Mouse (Mus musculus) megakaryocyte, adult 5-6 weeks (primary cell): ENCODE results near the gene Abtb2. TPM values are rescaled to one million over a fixed set of nuclear protein-coding genes. Genes with fewer than 3 reads are reported as not detected.

Experiments used
- ATAC-seq: 2 replicates; pipeline ENCODE4 v1.8.0; 2016; ENCODE audit warnings: mild to moderate bottlenecking, inconsistent platforms; ENCODE audit not compliant: poor library complexity, severe bottlenecking
- total RNA-seq, 2 experiments: library from RNA; stranded (forward) in 1 of 2; stranded (reverse) in 1 of 2; fragments of 153-499, 151-499 nt in 1 of 2; fragments of 221-1000, 200-1000 nt in 1 of 2; gene quantifications; 2 replicates each; pipeline versions ENCODE4 v1.2.3 to v1.2.4; 2015 to 2017

The Abtb2 gene
- total RNA-seq, 2 experiments from 2014 or later: 3.8 TPM

- ATAC-seq: no peak
These were observed 93.1 kb downstream of the Abtb2 start for GRCm38 (mm10) chr2:103659167-103659566.

DNA sequence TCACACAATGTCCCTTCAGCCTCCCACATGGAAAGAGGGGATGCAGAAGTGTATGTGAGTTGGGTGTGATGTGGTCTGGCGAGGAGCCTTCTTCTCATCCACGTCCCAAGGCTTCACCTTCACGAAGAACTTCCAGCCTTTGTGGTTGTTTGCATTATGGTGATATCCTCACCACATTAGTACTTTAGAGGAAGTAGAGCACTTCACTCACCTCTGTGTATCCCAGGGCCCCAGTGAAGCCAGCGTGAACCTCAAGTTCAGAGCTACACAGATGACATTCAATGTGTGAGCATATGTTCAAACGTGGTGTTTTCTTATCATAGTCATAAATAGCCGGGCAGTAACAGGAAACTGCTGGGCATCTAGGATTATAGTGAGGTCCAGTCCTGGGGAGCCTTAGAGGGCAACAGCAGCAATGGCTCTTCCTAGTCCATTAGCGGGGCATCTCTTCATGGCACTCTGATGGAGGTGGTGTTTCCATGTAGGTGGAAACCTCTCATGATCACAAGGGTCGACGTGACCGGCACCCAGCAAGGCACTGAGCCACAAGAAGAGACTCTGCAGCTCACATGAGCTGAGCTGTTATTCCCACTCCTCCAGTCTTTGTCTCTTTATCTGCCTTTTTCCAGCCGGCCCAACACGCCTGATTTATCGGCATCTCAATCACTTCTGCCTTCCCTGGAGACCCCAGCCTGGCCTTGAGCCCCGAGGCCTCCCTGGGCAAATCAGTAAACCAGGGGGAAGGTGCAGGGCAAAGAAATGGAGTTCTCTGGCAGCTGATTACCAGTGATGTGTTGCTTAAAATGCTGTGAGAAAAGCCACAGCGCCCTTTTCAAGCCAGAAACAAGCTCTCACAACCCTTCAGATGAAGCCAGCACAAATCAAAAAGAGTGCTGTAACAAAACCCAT lies 93.8 kb downstream of the Abtb2 start:
- ATAC-seq: peak; percentile 23; the same call in 1 of the 2 replicates

DNA sequence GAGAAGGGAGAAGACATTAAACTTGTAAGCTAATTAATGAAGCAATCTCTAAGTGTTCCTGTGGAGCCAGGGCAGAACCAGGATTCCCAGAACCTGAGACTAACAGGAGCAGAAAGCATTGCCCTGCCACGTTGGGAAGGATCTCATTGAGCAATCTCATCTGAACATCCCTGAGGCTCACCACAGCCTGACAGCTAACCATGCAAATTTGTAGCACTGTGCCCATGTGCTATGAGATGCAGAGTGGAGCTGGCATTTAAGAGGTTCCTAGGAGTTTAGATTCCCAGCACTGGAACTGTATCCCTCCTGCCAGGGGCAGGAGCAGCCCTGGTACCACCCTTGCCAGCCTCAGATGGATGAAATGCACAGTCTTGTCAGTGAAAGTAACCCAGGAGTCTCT lies 95.6 kb downstream of the Abtb2 start:
- ATAC-seq: no peak

DNA sequence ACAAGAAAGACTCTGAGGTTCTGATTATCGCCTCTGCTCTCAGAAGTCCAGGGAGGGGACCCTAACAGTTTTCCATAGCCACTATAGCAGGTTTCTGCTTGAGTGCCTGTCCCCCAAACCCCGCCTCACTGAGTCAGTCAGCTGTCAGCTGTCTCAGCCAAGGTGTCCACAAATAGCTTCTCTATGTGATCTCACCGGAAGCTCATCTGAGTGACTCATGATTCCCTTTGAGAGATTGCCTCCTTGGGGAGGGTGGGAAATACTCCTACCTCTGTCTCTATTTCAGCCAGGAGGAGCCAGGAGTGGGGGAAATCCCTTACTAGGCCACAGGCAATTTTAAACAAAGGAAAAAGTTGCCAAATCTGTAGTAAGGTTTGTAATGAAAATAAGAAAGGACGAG lies 96.0 kb downstream of the Abtb2 start:
- ATAC-seq: peak; percentile 70

- ATAC-seq: no peak
These were observed 98.2 kb downstream of the Abtb2 start for GRCm38 (mm10) chr2:103664341-103664740.

GRCm38 (mm10) chr2:103667962-103668815 lies 102.1 kb downstream of the Abtb2 start:
- peak; percentile 69 for ATAC-seq

DNA sequence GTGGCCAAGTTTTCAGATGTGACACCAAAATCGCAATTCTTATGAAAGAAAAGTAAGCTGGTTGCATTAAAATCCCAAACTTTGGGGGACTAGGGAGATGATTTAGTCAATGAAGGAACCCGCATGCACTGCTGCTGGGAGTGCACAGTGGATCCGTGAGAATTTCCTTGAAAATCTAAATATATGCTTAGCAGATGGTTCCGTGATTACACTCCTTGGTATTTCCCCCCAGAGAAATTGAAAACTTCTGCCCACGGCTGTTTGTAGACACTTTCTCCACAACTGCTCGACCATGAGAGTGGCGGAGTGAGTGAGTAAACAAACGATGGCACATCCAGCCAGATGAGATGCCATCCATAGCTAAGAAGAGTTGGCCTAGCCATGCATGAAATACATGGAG lies 102.8 kb downstream of the Abtb2 start:
- no peak for ATAC-seq

- ATAC-seq: no peak
These were observed 103.5 kb downstream of the Abtb2 start for GRCm38 (mm10) chr2:103669561-103669960.

DNA sequence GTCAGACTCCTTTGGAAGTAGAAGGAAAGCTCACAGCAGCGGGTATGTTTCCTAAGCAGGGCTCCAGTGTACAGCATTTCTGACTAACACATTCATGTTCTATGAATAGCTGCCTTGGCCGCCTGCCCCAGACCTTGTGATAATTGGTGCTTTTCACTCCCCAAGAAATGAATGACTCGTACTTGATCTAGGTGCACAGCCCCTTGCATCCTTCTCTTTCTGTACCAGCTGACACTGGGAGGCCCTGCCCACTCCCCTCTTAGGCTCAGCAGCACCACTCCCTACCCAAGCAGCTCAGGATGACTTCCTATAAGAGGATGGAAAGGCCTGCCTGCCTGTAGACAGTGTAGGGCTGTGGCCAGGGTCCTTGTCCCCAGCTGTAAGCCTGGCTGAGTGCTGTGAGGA lies 104.2 kb downstream of the Abtb2 start:
- ATAC-seq: no peak

- peak; percentile 38; the same call in 1 of the 2 replicates for ATAC-seq
These were observed 106.5 kb downstream of the Abtb2 start for GRCm38 (mm10) chr2:103672573-103673119.

GRCm38 (mm10) chr2:103673609-103674008 lies 107.5 kb downstream of the Abtb2 start:
- no peak for ATAC-seq

DNA sequence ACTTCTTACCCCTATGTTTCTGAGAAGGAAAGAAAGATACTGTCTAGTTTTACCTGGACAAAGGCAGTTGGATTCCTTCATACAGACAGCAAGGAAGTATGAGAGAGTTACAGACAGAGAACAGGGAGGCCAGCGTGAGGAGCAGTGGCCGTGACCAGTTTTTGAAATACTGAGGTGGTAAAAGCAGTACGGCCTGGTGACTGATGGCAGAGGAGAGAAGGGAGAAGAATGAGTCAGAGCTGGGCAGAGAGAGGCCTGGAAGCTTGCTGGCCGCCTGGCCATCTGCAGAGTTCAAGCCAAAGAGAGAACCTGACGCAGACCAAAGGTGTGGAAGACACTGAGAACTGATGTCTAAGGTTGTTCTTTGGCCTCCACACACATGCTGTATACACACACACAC lies 109.3 kb downstream of the Abtb2 start:
- no peak for ATAC-seq

GRCm38 (mm10) chr2:103676808-103677207 lies 110.7 kb downstream of the Abtb2 start:
- ATAC-seq: no peak

DNA sequence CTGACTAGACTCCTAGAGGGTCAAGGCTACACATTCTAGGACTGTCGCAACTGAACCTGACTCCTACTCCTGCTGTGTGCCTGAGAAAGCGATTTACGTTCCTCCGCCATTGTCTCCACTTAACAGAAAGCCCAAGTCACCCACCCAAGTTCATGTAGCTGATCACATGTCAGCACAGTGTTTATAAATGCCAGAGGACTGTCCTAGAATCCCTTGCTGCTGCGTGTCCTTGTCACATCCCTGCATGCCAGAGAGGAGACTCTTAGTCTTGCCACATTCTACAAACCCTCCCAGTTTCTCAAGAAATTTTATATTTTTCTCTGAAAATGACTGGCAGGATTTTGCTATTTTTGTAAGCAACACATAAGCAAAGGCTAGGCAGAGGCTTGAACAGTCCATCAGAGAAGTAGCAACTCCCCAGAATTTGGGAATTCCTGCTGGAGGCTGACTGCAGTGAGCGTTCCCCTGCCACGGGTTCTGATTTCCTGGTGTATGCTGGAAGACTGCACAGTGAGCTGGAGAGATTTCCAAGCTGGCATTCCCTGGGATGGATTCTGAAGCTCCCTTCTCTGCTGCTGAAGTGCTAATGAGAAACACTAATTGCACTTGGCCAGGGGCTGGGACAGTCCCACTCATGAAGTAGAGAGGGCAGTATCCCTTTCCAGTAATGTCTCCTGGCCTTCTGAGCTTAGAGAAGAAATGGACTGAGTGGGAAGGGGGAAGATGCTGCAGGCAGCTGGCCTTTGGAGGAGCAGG lies 111.7 kb downstream of the Abtb2 start:
- no peak for ATAC-seq

DNA sequence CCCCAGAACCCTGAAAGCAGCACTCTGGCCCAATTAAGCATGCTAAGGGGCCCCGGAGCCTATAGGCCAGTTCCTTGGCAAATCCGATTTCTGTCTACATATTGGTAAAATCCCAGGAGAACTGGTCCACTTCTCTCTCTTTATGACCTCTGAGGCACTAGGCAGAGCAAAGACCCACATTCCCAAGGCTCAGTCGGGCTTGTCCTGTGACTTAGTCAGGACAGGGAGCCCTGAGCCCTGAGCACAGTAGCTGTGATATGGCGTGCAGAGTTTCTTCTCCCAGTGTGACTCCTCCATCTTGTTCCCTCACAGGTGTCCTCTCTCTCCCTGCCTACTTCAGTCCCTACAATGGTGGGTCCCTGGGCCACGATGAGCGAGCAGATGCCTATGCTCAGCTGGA lies 112.3 kb downstream of the Abtb2 start:
- ATAC-seq: no peak

- ATAC-seq: peak; percentile 14; the same call in 1 of the 2 replicates
These were observed 114.4 kb downstream of the Abtb2 start for GRCm38 (mm10) chr2:103680364-103681110.

GRCm38 (mm10) chr2:103681149-103681548 lies 115.0 kb downstream of the Abtb2 start:
- no peak for ATAC-seq

GRCm38 (mm10) chr2:103682261-103682722 lies 116.2 kb downstream of the Abtb2 start:
- peak; percentile 41 for ATAC-seq

GRCm38 (mm10) chr2:103682927-103683442 lies 116.9 kb downstream of the Abtb2 start:
- peak; percentile 61 for ATAC-seq
